Mouse (Mus musculus): ENCODE results near the gene Sos2.
"Not testable (repeated sequence)": the region's sequence is repeated elsewhere in the genome, so short reads cannot be mapped to it uniquely, and the experiment has no call there.

The Sos2 gene

DNA sequence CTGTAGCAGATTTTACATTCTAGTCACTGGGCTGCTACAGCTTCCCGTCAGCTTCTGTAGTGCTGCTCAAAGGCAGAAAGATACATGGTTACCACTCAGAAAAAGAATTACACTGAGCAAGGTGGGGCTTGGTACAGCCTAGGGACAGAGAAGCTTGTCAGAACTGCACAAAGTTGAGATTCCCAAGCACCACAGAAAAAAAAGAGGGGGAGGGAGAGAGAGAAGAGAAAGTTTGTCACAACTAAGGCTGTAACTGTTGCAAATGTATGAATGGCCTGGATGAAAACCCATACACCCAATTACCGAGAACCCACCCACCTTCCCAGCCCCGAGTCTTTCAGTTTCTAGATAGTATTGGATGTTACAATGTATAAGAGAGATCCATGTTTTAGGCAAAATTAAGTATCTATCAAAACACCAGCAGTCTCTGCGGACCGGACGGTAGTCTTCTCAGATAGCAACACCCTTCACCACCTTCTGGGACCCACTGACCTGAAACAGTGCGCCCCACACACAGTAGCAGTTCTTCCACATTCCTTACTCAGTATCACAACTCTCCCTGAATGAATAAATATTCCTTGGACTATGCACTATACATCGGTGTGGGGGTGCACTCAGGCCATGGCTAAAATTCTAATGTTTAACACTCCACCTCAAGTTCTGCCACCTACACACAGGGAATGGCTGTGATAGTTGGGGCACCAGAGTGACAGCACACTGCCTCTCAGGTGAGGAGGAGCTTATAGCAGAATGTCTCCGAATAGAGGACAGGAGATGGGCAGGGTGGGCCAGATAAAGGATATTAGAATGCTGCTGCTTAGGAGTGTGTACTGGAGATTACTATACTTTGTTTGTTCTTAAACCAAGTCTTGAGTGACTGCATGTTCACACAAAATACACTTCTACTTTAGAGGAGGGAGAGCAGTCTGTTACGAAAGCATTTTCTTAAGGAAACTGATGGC is 6.8 kb downstream of the Sos2 start:
- DNase-seq (ENCODE audit: low spot score in 2 of 2) = no peak

DNA sequence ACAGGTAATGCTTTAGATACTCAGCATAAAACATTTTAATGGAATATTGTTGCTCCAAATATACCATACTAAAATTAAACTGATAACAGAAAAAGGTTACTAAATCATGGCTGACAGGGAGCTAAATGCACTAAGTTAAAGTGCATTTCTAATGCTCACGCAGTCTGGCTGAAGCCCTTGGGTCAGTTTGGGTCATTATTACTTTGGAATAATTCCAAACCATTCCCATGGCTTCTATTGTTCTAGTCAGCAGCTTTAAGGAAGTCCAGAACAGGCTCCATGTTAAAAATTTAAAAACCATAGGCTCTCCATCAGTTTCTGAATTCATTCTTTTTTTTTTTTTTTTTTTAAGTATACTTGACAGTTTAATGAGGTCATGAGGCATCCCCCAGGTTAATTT is 7.5 kb downstream of the Sos2 start:
- DNase-seq (ENCODE audit: low spot score in 2 of 2) = no peak

DNA sequence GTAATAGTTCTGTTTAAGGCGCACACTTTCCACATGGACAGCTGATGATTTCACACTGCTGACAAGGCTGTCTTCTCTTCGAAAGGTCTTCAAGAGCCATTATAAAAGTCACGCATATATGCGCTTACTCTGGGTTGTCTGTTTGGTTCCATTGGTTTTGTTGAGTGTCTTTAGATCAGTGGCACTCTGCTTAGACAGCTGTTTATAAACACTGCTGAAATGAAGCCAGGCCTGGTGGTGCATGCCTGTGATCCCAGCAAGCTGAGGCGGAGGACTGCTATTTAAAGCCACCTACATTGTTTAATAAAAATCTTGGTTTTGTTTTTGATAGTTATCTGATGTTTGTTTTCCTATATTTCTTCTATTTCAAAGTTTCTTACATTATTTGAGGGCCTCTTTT is 14.9 kb downstream of the Sos2 start:
- DNase-seq (ENCODE audit: low spot score in 2 of 2) = no peak

DNA sequence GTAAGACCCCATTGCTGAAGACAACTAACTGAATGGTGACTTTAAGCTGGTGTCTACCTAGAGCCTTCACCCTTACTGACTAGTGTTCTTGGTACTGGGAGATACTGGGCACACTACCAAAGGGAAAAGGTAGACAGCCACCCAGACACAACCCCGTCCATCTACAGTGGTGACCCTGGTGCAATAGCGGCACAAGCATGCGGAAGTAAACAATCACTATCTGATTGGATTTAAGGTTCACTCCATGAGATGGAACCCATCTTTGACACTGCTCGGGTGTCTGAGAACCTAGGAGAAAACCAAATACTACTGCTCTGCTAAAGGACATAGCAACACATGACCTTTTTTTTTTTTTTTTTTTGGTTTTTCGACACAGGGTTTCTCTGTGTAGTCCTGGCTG is 20.0 kb downstream of the Sos2 start:
- no peak for DNase-seq (ENCODE audit: low spot score in 2 of 2)

DNA sequence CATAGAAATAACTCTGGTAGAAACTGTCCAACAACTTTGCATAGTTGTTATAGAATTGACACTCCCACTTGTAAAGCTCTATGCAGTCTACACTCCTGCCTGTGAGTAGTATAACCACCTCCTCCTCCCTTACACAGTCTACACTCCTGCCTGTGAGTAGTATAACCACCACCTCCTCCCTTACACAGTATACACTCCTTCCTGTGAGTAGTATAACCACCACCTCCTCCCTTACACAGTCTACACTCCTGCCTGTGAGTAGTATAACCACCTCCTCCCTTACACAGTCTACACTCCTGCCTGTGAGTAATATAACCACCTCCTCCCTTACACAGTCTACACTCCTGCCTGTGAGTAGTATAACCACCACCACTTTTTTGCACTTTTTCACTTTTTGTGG is 27.7 kb downstream of the Sos2 start:
- DNase-seq (ENCODE audit: low spot score in 2 of 2) = not testable (repeated sequence)

GRCm38 (mm10) chr12:69649511-69649910 is 32.1 kb downstream of the Sos2 start:
- DNase-seq (ENCODE audit: low spot score in 2 of 2) = no peak

DNA sequence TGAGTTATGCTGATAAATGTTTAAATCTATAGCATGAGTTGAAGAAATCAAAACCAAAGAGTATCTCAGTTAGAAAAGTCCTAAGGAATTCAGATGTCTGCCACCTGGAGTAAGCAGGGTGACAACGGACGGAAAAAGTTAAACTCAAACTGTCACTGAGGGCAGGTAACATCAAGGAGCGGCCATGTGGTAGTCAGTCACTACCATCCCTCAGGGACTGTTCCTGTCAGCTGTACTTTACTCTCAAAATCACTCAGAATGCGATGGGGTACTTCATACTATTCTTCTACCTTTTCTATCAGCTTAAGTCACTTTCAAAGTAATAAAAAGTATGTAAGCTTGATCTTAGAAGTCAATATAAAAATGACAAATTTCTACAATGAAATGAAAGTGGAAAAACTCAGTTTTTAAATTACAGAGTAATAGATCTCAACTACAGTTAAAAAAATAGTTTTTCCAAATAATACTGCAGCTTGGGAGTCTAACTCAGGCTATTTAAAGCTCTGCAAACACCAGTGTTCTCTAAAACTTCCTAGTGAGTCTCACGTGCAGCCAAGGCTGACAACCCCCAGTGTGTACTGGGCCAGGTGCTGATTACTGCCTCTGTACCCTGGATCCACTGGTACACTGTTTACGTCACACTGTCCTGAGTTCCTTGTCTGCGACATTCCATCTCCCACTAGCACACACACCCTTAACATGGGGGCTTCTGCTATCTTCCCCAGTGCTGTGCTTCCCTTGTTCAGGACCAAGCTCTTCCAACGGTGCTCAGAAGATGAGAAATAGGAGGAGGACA is 35.6 kb downstream of the Sos2 start:
- no peak for DNase-seq (ENCODE audit: low spot score in 2 of 2)

- peak; percentile 61 to 73 for DNase-seq (ENCODE audit: low spot score in 2 of 2)
These were observed 36.8 kb downstream of the Sos2 start for GRCm38 (mm10) chr12:69644877-69645276.

GRCm38 (mm10) chr12:69642877-69643276 is 38.8 kb downstream of the Sos2 start:
- no peak for DNase-seq (ENCODE audit: low spot score in 2 of 2)

- DNase-seq (ENCODE audit: low spot score in 2 of 2) = no peak
These were observed 46.9 kb downstream of the Sos2 start for GRCm38 (mm10) chr12:69634761-69635160.

GRCm38 (mm10) chr12:69618590-69618989 is 63.1 kb downstream of the Sos2 start:
- DNase-seq (ENCODE audit: low spot score in 2 of 2) = not testable (repeated sequence)

GRCm38 (mm10) chr12:69604367-69604766 is 77.3 kb downstream of the Sos2 start:
- no peak for DNase-seq (ENCODE audit: low spot score in 2 of 2)

DNA sequence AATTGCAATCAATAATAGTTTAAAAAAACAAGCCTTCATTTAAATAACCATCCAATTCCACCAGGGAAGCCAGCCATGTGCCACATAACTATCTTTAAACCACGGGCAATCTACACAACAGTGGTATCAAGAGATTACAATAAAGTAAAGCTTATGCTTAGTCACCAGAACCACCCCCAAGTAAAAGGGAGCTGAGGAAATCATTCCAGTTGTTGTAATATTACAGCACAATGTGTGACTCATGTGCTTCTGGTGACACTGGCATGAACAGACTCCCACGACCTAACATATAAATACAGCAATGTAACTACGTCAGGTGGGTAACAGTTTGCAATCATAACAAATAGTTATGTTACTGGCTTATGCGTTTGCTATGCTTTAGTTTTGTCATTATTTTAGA is 84.2 kb downstream of the Sos2 start:
- no peak for DNase-seq (ENCODE audit: low spot score in 2 of 2)

DNA sequence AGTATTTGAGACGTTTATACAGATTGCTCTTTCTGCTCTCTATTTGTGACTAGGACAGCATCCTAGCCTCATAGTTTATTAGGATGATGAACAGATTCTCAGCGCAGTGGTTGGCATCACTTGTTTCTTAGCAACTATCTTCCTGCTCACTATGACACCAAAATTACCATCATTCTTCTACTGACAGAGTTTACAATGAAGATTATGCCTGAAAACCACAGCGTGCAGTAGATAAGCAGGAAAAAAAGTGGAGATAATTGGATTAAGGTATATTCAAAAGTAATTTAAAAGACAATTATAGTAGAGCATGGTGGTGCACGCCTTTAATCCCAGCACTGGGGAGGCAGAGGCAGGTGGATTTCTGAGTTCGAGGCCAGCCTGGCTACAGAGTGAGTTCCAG is 88.5 kb downstream of the Sos2 start:
- no peak for DNase-seq (ENCODE audit: low spot score in 2 of 2)

GRCm38 (mm10) chr12:69583270-69583629 is 98.4 kb downstream of the Sos2 start:
- no peak for DNase-seq (ENCODE audit: low spot score in 2 of 2)

DNA sequence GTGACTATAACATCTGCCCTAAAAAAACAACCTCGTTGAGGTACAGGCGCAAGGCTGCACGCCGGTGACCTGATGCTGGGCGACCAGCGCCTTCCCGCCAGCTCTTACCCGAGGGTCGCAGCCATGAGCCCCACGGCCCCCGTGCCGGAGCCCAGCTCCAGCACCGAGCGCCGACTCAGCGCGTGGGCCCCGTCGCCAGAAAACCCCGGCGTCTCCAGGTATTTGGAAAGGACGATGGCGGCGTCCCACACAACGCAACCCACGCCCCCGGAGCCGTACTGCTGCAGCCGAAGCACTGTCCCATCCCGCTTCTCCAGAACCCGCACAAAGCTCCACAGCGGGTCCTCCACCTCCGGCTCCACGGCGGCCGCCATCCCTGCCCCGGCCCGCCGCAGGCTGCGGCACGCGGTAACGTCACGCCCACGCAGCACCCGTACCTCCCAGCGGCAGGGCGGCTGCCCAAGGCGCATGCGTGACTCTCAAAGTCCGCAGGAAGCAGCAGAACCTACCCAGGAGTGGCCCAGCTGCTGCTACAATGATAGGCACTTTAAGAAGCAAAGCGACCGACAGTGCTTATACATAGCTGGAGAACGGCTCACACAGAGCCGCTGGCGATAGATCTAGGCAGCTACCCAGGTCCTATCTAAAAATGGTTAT is 98.9 kb downstream of the Sos2 start, which contains the start of gene Vcpkmt:
TSS of gene Vcpkmt (minus strand) at position 416 of the 657 bp plus-strand sequence.
- peak; percentile 92 to 94 for DNase-seq (ENCODE audit: low spot score in 2 of 2)

GRCm38 (mm10) chr12:69582216-69582612 is 99.4 kb downstream of the Sos2 start:
- no peak for DNase-seq (ENCODE audit: low spot score in 2 of 2)

DNA sequence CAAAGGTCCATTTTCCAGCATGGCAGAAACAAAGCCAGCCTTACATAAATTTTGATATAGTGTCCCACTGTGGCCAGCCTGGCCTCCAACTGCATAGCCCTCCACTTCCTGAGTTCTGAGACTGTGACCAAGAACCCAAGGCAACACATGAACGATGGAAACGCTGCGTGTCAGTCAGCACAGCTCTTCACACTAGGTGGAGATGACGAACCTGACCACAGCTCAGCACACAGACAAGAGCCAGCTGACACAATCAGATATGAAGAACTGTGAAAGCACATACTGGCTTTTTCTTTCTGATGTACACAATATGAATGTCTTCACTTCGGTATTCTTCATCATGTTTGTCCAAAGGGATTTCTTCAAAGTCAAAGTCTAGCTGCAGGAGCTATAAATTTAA is 102.0 kb downstream of the Sos2 start:
- no peak for DNase-seq (ENCODE audit: low spot score in 2 of 2)

- no peak for DNase-seq (ENCODE audit: low spot score in 2 of 2)
These were observed 105.5 kb downstream of the Sos2 start for GRCm38 (mm10) chr12:69576120-69576627.

- DNase-seq (ENCODE audit: low spot score in 2 of 2) = peak; percentile 85 to 87
These were observed 107.5 kb downstream of the Sos2 start for GRCm38 (mm10) chr12:69573916-69574881.

GRCm38 (mm10) chr12:69573271-69573670 is 108.4 kb downstream of the Sos2 start:
- DNase-seq (ENCODE audit: low spot score in 2 of 2) = no peak

All from right cerebral cortex, postnatal 10 days (tissue).